Mouse (Mus musculus): ENCODE results near the gene Gprin2. TPM values are rescaled to one million over a fixed set of nuclear protein-coding genes. Genes with fewer than 3 reads are reported as not detected.

The Gprin2 gene
- polyA plus RNA-seq, 1 experiment from 2014 or later: 0.11 TPM

DNA sequence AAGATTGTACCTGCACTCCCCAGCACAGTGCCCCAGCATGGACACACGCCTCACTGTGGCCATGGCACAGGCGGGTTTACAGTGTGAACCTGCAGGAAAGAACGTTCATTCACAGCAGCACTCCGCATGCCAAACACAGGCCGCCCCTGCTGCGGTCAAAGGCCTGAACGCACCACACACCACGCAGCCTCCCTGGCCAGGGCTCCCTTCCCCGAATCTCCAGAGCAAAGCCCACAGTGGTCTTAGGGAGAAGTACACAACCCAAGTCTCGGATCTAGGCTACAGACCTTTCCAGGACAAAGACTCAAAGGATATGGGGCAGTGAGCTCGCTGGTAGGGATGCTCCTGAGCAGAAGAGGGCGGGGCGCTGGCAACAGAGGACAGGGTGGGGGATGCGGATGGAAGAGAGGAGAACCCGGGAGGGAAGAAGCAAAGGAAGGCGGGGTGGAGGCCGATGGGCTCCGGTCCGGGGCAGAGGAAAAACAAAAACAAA, 669 bp downstream of the Gprin2 start:
- Histone ChIP-seq H3K9ac (peak overlapping the region; percentile 59), H3K27me3 (peaks cover 18% of the 10 kb centered on the region), H3K9me3 (replicated peaks) (no peaks in the 10 kb centered on the region), H3K36me3 (no peaks in the 10 kb centered on the region), H3K27ac (no peak overlapping the region), H3K4me2 (peak overlapping the region; percentile 99), H3K4me3 (peak overlapping the region; percentile 70), H3K4me1 (replicated peaks) (peaks cover 12% of the 10 kb centered on the region)
- peak; percentile 59; the same call in 1 of the 2 replicates for ATAC-seq (replicated peaks; ENCODE audit: insufficient number of reproducible peaks, insufficient read depth, low FRiP score, low read depth)
- WGBS: 10% methylated on average over 19 of the region's 19 CpGs

DNA sequence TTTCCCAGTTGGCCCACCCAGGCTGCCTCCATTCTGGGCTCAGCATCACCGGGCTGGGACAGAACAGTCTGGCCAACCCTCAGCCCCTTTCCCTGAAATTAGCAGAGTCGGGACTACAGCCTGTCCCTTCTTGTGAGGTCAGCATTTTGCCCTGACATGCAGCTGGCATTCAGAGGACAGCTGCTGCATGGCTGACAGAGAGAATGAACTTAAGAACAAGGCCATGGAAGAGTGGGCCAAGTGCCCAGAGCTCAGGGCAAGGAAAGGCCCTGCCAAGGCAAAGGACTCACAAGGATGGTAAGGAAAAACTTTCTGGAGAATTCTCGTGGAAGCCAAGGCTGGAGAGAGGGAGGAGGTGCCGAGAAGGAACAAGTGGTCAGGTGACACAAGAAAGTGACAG, 4.7 kb downstream of the Gprin2 start:
- WGBS: 41% methylated on average over 4 of the region's 4 CpGs
- no peak overlapping the region for H3K27ac ChIP-seq

DNA sequence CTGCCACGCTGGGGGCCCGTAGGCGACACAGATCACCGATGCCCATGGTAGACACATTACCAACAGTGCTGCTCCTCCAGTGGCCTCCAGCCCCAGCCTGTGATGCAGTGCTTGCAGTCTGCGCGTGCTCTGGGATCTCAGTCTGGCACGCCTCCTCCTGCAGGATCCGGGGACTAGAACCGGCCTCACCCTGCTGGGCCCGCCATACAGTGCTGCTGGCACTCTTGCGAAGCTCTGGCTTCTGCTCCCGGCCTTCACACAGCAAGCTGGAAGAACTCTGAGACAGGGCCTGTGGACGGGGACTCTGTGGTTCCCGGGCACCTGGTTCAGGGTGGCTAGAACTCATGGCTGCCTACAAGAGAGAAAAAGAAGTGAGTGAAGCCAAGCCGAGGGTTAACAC, 6.0 kb downstream of the Gprin2 start:
- 85% methylated on average over 15 of the region's 15 CpGs for WGBS
- no peak for ATAC-seq (replicated peaks; ENCODE audit: insufficient number of reproducible peaks, insufficient read depth, low FRiP score, low read depth)
- H3K4me2 ChIP-seq: no peak overlapping the region
- H3K4me3 ChIP-seq: no peak overlapping the region
- 0 out of 2 replicates have a peak, but pooled peaks cover 2% of the 10 kb centered on the region for H3K4me1 ChIP-seq (replicated peaks)
- no peak overlapping the region for H3K9ac ChIP-seq
- H3K9me3 ChIP-seq (replicated peaks): no peaks in the 10 kb centered on the region
- H3K27ac ChIP-seq: no peak overlapping the region
- no peaks in the 10 kb centered on the region for H3K36me3 ChIP-seq
- H3K27me3 ChIP-seq: peaks cover 10% of the 10 kb centered on the region

More for the DNA sequence above, 4.7 kb downstream of the Gprin2 start:
- Histone ChIP-seq H3K4me1 (replicated peaks) (peaks cover 12% of the 10 kb centered on the region), H3K9ac (no peak overlapping the region), H3K9me3 (replicated peaks) (no peaks in the 10 kb centered on the region), H3K4me2 (no peak overlapping the region), H3K27me3 (peaks cover 13% of the 10 kb centered on the region), H3K4me3 (no peak overlapping the region), H3K36me3 (no peaks in the 10 kb centered on the region)
- ATAC-seq (replicated peaks; ENCODE audit: insufficient number of reproducible peaks, insufficient read depth, low FRiP score, low read depth): no peak

DNA sequence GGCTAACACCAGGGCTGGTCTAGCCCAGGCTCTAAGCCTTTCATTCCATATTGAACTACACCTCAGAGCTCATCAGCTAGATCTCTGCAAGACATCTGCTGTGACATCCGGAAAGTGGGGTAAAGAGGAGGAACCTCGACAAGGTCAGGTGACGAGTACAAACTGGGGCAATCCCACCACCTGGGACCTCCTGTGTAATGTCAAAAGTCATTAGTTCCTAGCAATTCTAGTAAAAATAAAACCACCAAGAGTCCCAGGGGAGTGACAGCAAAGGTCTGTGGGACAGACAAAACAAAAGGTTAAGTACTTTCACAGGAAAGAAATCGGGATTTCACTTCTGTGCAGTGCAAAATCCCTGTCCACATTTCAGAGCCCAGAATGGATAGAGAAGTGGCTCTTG, 7.6 kb downstream of the Gprin2 start:
- Histone ChIP-seq H3K4me3 (no peak overlapping the region), H3K4me2 (no peak overlapping the region), H3K36me3 (no peaks in the 10 kb centered on the region), H3K9ac (no peak overlapping the region), H3K9me3 (replicated peaks) (no peaks in the 10 kb centered on the region), H3K27ac (no peak overlapping the region), H3K27me3 (peaks cover 2% of the 10 kb centered on the region; the same call in 1 of the 2 replicates), H3K4me1 (replicated peaks) (0 out of 2 replicates have a peak, but pooled peaks cover 2% of the 10 kb centered on the region)
- no peak for ATAC-seq (replicated peaks; ENCODE audit: insufficient number of reproducible peaks, insufficient read depth, low FRiP score, low read depth)
- WGBS: 83% methylated on average over 4 of the region's 4 CpGs

DNA sequence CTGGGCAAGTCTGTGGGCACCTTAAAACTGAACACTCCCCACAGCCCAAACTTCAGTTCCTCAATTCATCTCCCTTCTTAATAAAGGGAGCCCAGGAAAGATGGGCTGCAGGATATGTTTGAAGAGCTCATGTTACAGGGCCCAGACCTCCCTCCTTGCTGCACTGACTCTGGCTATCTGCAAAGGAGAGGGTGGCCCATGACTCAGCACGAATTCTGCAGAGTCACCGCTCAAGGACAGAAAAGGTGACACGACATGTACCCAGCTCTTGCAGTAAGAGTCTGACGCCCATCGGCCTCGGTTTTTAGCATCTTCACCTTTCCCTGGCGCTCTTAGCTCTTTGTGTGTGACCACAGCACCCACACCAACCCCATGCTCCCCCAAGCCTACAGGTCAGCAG, 11.1 kb downstream of the Gprin2 start:
- no peak for ATAC-seq (replicated peaks; ENCODE audit: insufficient number of reproducible peaks, insufficient read depth, low FRiP score, low read depth)
- 63% methylated on average over 7 of the region's 7 CpGs for WGBS
- no peak overlapping the region for H3K27ac ChIP-seq

DNA sequence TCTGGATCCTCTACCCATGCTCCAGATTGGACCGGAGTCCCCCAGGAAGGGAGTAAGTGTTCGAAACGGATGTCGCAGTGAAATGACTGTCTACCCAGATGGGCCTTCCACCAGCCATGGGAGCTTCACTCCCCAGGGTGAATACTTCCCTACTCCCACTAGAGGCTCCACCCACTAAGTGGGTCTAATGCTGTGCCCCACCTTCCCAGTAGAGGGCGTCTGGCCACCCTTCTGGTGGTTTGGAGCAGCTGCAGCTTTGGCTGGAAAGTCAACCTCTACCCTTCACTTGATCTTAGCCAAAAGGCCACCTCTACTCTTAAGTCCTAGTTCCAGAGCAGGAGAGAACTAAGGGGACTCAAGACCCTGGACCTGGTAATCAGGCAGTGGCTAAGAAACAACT, 12.8 kb downstream of the Gprin2 start:
- Histone ChIP-seq H3K27me3 (no peaks in the 10 kb centered on the region), H3K4me3 (no peak overlapping the region), H3K4me2 (no peak overlapping the region), H3K36me3 (no peaks in the 10 kb centered on the region), H3K4me1 (replicated peaks) (no peaks in the 10 kb centered on the region), H3K9me3 (replicated peaks) (no peaks in the 10 kb centered on the region), H3K27ac (no peak overlapping the region), H3K9ac (no peak overlapping the region)
- ATAC-seq (replicated peaks; ENCODE audit: insufficient number of reproducible peaks, insufficient read depth, low FRiP score, low read depth): no peak
- 68% methylated on average over 5 of the region's 5 CpGs for WGBS

More for the DNA sequence above, 11.1 kb downstream of the Gprin2 start:
- Histone ChIP-seq H3K4me2 (no peak overlapping the region), H3K9ac (no peak overlapping the region), H3K36me3 (no peaks in the 10 kb centered on the region), H3K27me3 (no peaks in the 10 kb centered on the region), H3K4me3 (no peak overlapping the region), H3K9me3 (replicated peaks) (no peaks in the 10 kb centered on the region), H3K4me1 (replicated peaks) (no peaks in the 10 kb centered on the region)

DNA sequence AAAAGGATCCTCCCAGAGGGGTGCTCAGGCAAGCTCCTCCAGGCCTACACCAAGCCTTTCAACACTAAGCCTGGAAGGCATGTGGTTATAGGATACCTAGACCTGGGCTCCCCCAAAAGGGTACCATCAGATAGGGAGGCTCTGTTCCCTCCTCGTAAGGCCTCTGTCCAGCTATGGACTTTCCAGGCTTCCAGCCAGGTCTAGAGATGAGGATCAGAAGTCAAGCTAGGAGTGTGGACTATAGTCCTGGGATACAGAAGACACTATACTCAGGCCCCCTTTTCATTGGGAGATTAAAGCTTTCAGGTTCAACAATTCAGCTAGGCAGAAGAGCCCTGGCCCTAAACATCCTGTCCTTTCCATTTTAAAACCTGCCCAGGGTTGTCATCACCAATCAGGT, 18.4 kb downstream of the Gprin2 start:
- ATAC-seq (replicated peaks; ENCODE audit: insufficient number of reproducible peaks, insufficient read depth, low FRiP score, low read depth): no peak
- WGBS: 67% methylated on average over 1 of the region's 1 CpGs
- no peaks in the 10 kb centered on the region for H3K36me3 ChIP-seq
- H3K4me3 ChIP-seq: no peak overlapping the region
- no peaks in the 10 kb centered on the region for H3K4me1 ChIP-seq (replicated peaks)
- H3K9ac ChIP-seq: no peak overlapping the region
- no peak overlapping the region for H3K4me2 ChIP-seq
- no peak overlapping the region for H3K27ac ChIP-seq
- H3K27me3 ChIP-seq: no peaks in the 10 kb centered on the region
- no peaks in the 10 kb centered on the region for H3K9me3 ChIP-seq (replicated peaks)

DNA sequence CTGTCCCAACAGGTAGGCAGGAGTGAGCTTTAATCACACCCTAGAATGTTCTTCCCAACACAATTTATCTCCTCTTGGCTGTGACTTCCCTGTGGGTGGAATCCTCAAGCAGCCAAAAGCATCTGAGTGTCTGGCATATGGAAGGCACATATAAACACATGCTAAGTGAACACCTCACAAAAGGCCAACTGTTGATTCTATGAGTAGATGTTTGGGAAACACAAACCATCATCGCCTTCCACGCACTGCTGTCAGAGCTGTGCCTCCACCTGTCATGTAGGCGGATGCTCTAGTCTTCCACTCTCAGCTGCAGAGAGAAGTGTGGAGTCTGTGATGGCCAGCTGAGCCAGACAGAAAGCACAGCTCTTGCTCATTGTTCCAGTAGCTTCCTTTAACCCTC, 22.1 kb downstream of the Gprin2 start:
- no peak for ATAC-seq (replicated peaks; ENCODE audit: insufficient number of reproducible peaks, insufficient read depth, low FRiP score, low read depth)
- no peaks in the 10 kb centered on the region for H3K36me3 ChIP-seq
- H3K4me3 ChIP-seq: no peak overlapping the region
- H3K27ac ChIP-seq: no peak overlapping the region
- 90% methylated on average over 3 of the region's 3 CpGs for WGBS
- no peak overlapping the region for H3K4me2 ChIP-seq
- H3K9me3 ChIP-seq (replicated peaks): no peaks in the 10 kb centered on the region
- H3K27me3 ChIP-seq: no peaks in the 10 kb centered on the region
- no peak overlapping the region for H3K9ac ChIP-seq
- H3K4me1 ChIP-seq (replicated peaks): no peaks in the 10 kb centered on the region

DNA sequence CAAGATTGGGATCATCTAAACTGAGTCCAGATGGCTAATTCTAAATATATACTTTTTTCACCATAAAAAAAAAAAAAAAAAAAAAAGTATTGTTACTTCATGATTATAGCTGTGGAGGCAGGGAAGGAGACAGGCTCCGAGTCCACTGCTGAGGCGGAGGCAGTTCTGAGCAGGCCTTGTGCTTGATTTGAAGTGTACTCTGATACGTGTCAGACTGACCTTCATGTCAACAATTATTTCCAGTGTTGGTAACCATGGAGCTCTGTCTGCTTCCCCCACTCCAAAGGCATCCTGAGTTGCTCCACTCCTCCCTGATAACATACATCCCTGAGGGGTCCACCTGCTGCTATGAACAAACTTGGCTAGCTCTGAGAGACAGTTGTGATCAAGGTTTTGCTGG, 30.3 kb downstream of the Gprin2 start:
- WGBS: 74% methylated on average over 3 of the region's 3 CpGs
- Histone ChIP-seq H3K27ac (no peak overlapping the region), H3K4me2 (no peak overlapping the region), H3K9me3 (replicated peaks) (no peaks in the 10 kb centered on the region), H3K27me3 (no peaks in the 10 kb centered on the region), H3K36me3 (no peaks in the 10 kb centered on the region), H3K4me3 (no peak overlapping the region), H3K9ac (no peak overlapping the region), H3K4me1 (replicated peaks) (peaks cover 4% of the 10 kb centered on the region; the same call in 1 of the 2 replicates)
- ATAC-seq (replicated peaks; ENCODE audit: insufficient number of reproducible peaks, insufficient read depth, low FRiP score, low read depth): no peak

DNA sequence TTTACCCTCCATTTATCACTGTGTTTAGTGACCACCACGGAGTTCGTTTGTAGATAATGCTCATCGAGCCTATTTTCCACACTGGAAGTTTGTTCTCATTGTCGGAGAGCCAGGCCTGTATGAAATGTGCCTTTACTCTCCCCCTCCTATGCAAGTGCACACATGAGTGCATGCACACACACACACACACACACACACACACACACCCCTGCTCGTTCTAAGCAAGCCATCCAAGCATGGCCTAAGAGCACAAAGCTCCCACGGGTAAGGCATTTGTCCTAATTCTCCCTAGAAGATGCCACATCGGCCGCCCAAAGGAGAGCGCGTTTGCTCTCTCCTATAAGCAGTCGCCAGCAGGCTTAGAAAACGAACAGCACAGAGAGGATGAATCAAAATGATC, 45.7 kb downstream of the Gprin2 start:
- ATAC-seq (replicated peaks; ENCODE audit: insufficient number of reproducible peaks, insufficient read depth, low FRiP score, low read depth): no peak
- no peaks in the 10 kb centered on the region for H3K36me3 ChIP-seq
- H3K27me3 ChIP-seq: peaks cover 5% of the 10 kb centered on the region
- no peak overlapping the region for H3K4me3 ChIP-seq
- H3K4me2 ChIP-seq: no peak overlapping the region
- H3K9me3 ChIP-seq (replicated peaks): no peaks in the 10 kb centered on the region
- H3K9ac ChIP-seq: no peak overlapping the region
- 77% methylated on average over 12 of the region's 12 CpGs for WGBS
- H3K27ac ChIP-seq: no peak overlapping the region
- H3K4me1 ChIP-seq (replicated peaks): peaks cover 6% of the 10 kb centered on the region

DNA sequence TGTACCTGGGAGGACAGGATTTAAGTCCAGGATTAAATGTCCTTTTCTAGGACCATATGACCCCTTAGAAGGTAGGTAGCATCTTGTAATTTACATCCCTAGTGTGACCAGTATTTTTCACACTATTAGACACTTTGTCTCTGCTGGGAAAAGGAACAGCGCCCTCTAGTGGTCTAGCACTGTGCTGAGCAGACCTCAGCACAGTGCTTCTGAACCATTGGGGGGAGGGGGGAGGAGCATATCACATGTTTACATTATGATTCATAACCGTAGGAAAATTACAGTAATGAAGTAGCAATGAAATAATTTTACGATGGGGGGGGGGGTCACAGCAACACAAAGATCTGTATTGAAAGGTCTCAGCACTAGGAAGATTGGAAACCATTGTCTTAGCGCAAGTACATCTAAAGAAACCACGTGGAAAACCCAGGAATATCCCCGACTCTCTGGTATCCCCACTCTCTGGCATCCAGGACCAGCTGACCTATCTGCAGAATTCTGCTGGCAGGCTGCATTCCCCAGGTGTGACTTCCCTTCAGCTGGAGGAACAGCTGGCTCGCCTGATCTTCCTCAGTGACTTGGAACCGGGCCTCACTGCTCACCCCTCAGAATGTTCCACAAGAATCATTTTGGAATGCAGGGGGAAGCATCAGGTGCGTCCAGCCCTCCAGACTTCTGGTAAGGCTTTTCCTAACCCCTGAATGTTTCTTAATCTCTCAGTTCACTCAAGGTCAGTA, 46.7 kb downstream of the Gprin2 start:
- H3K27me3 ChIP-seq: peaks cover 8% of the 10 kb centered on the region
- no peaks in the 10 kb centered on the region for H3K9me3 ChIP-seq (replicated peaks)
- H3K4me3 ChIP-seq: no peak overlapping the region
- H3K36me3 ChIP-seq: no peaks in the 10 kb centered on the region
- H3K27ac ChIP-seq: no peak overlapping the region
- 48% methylated on average over 9 of the region's 9 CpGs for WGBS
- no peak overlapping the region for H3K9ac ChIP-seq
- H3K4me2 ChIP-seq: no peak overlapping the region
- ATAC-seq (replicated peaks; ENCODE audit: insufficient number of reproducible peaks, insufficient read depth, low FRiP score, low read depth): 0 out of 2 replicates have a peak, but pooled peaks have one; percentile 51
- H3K4me1 ChIP-seq (replicated peaks): peaks cover 6% of the 10 kb centered on the region

DNA sequence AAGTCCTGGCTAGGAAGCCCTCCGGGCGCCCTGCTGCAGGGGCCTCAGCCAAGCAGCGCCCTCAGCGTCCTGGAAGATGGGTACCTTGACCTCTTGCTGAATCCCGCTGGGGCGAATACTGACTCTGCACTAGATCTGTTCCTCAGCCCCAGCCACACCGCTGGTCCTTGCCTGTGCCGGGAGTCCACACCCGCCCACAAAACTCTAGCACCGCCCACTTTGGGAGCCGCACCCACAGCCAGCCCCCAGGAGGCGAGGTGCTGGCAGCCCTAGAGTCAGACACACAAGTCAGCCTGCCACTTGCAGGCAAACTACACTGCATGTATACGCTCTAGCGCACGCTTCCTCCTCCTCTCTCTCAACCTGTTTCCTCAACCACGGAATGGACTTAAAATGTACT, 49.1 kb downstream of the Gprin2 start, which contains the start of gene Npy4r:
Gene Npy4r, minus strand, starts transcription at position 148 of the 400 bp plus-strand sequence.
- Histone ChIP-seq H3K36me3 (no peaks in the 10 kb centered on the region), H3K27ac (no peak within 1 kb of the TSS), H3K4me3 (peak within 1 kb of the TSS; percentile 21), H3K9ac (no peak within 1 kb of the TSS), H3K4me1 (replicated peaks) (peaks cover 6% of the 10 kb centered on the region), H3K4me2 (peak within 1 kb of the TSS; percentile 56), H3K27me3 (peaks cover 8% of the 10 kb centered on the region), H3K9me3 (replicated peaks) (no peaks in the 10 kb centered on the region)
- 13% methylated on average over 16 of the region's 16 CpGs for WGBS
- ATAC-seq (replicated peaks; ENCODE audit: insufficient number of reproducible peaks, insufficient read depth, low FRiP score, low read depth): peak; percentile 76
